Mouse (Mus musculus): ENCODE measurements around the gene Gfra4. TPM values are rescaled to one million over a fixed set of nuclear protein-coding genes. Genes with fewer than 3 reads are reported as not detected.

Gene Gfra4
- polyA plus RNA-seq, 1 experiment from 2014 or later: 1.4 TPM

DNA sequence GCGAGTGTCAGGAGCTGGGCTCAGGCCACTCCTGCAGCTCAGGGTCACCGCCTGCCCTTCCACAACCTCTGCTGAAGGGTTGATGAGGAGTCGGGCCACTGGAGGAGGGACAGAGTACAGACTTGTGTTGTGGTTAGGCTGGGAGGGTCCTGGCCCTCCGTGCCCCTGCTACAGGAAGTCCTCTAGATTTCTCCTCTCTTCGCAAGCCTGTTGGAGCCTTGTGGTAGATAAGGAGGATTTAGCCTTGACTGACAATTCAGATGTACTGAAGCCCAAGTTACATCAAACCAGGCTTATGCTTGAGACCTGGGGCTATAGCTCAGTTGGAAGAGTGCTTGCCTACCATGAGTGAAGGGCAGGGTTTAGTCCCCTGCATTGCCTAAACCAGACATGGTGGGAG, 37.6 kb upstream of the Gfra4 start:
- H3K27ac ChIP-seq (ENCODE audit: low read length): no peak overlapping the region
- TF ChIP-seq CTCF (IDR thresholded peaks at IDR 0.05) (no peak), EP300 (IDR thresholded peaks at IDR 0.05) (no peak)
- H3K9ac ChIP-seq (replicated peaks; ENCODE audit: low read depth): no peak overlapping the region
- no peak overlapping the region for H3K4me3 ChIP-seq (ENCODE audit: low read depth, low read length)
- DNase-seq (ENCODE audit: low spot score): no peak
- no peaks in the 10 kb centered on the region for H3K4me1 ChIP-seq (ENCODE audit: insufficient read depth, low read depth, low read length)
- 53% methylated on average over 5 of the region's 5 CpGs for WGBS
- no peaks in the 10 kb centered on the region for H3K36me3 ChIP-seq (ENCODE audit: insufficient read depth, low read length)
- H3K27me3 ChIP-seq (replicated peaks; ENCODE audit: insufficient read depth, low read length): no peaks in the 10 kb centered on the region
- H3K9me3 ChIP-seq (ENCODE audit: low read length): no peaks in the 10 kb centered on the region
- ATAC-seq: no peak
- H3K4me2 ChIP-seq (replicated peaks; ENCODE audit: low read depth, low read length): no peak overlapping the region

DNA sequence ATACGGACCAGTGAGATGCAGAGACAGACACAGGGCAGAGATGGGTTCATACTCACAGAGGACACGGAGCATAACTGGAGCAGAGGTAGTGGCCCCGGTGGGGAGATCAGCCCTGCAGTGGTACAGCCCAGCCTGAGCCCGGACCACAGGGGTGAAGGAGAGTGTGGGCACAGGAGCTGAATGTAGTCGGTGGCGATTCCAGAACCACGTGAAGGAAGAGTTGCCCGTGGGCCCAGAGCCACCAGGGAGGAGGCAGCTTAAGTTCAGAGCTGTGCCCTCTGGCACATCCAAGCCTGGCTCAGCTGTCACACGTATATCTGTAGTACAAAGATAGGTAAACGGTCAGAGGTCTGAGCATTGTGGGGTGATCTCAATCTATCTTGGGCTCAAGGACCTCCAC, 29.6 kb upstream of the Gfra4 start:
- no peak for TF ChIP-seq EP300 (IDR thresholded peaks at IDR 0.05)
- WGBS: 82% methylated on average over 10 of the region's 10 CpGs
- H3K4me3 ChIP-seq (ENCODE audit: low read depth, low read length): no peak overlapping the region

DNA sequence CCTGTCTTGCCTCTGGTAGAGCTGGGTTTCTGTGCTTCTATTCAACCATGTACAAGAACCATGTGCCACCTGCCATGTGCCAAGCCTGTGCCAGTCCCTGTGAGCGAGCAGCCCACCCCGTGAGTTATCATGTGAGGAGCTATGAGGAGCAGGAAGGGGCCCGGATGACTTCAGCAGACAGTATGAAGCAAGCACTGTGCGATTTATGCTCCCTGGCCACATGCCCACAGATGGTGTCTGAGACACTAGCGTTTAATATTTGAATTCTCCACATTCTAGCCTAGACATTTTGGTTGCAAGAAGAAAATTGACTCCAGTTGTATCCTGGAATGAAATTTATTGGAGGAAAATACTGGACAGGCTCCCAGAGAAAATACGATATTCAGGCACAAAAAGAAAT, 24.6 kb upstream of the Gfra4 start:
- no peaks in the 10 kb centered on the region for H3K9me3 ChIP-seq (ENCODE audit: low read length)
- ATAC-seq: no peak
- H3K4me3 ChIP-seq (ENCODE audit: low read depth, low read length): no peak overlapping the region
- H3K9ac ChIP-seq (replicated peaks; ENCODE audit: low read depth): no peak overlapping the region
- no peaks in the 10 kb centered on the region for H3K36me3 ChIP-seq (ENCODE audit: insufficient read depth, low read length)
- no peak overlapping the region for H3K4me2 ChIP-seq (replicated peaks; ENCODE audit: low read depth, low read length)
- H3K27me3 ChIP-seq (replicated peaks; ENCODE audit: insufficient read depth, low read length): 0 out of 2 replicates have a peak, but pooled peaks cover 1% of the 10 kb centered on the region
- WGBS: 45% methylated on average over 6 of the region's 6 CpGs
- peak; percentile 30 for DNase-seq (ENCODE audit: low spot score)
- no peak overlapping the region for H3K27ac ChIP-seq (ENCODE audit: low read length)
- H3K4me1 ChIP-seq (ENCODE audit: insufficient read depth, low read depth, low read length): peaks cover 4% of the 10 kb centered on the region; the same call in 1 of the 2 replicates
- TF ChIP-seq CTCF (IDR thresholded peaks at IDR 0.05) (no peak), EP300 (IDR thresholded peaks at IDR 0.05) (no peak)

More for the DNA sequence above, 29.6 kb upstream of the Gfra4 start:
- H3K4me1 ChIP-seq (ENCODE audit: insufficient read depth, low read depth, low read length): no peaks in the 10 kb centered on the region
- no peak overlapping the region for H3K27ac ChIP-seq (ENCODE audit: low read length)
- ATAC-seq (no peak), DNase-seq (ENCODE audit: low spot score) (no peak)
- H3K27me3 ChIP-seq (replicated peaks; ENCODE audit: insufficient read depth, low read length): no peaks in the 10 kb centered on the region
- H3K36me3 ChIP-seq (ENCODE audit: insufficient read depth, low read length): no peaks in the 10 kb centered on the region
- H3K4me2 ChIP-seq (replicated peaks; ENCODE audit: low read depth, low read length): no peak overlapping the region
- no peak overlapping the region for H3K9ac ChIP-seq (replicated peaks; ENCODE audit: low read depth)
- no peaks in the 10 kb centered on the region for H3K9me3 ChIP-seq (ENCODE audit: low read length)

DNA sequence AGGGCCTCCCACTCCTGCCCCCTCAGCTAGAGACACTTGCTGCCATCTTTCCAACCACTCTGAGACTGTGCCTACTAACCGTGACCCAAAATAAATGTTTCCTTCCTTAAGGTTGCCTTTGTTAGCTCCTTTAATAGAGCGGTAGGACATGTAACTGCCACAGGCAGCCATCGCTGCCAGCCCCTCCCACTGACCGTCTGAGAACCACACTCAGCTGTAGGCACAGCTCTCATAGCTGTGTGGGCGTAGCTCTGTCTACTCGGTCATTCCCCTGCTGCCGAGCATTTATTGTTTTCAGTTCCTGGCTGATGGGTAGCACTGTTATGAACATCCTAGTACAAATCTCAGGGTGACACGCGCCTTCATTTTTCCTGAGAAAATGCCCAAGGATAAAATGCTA, 23.5 kb upstream of the Gfra4 start:
- H3K4me3 ChIP-seq (ENCODE audit: low read depth, low read length): no peak overlapping the region
- H3K4me2 ChIP-seq (replicated peaks; ENCODE audit: low read depth, low read length): no peak overlapping the region
- WGBS: 55% methylated on average over 9 of the region's 9 CpGs
- H3K27me3 ChIP-seq (replicated peaks; ENCODE audit: insufficient read depth, low read length): 0 out of 2 replicates have a peak, but pooled peaks cover 3% of the 10 kb centered on the region
- H3K27ac ChIP-seq (ENCODE audit: low read length): no peak overlapping the region
- no peak for DNase-seq (ENCODE audit: low spot score)
- ATAC-seq: no peak
- no peak overlapping the region for H3K9ac ChIP-seq (replicated peaks; ENCODE audit: low read depth)
- no peaks in the 10 kb centered on the region for H3K9me3 ChIP-seq (ENCODE audit: low read length)
- TF ChIP-seq EP300 (IDR thresholded peaks at IDR 0.05) (no peak), CTCF (IDR thresholded peaks at IDR 0.05) (no peak)
- H3K4me1 ChIP-seq (ENCODE audit: insufficient read depth, low read depth, low read length): peaks cover 4% of the 10 kb centered on the region; the same call in 1 of the 2 replicates
- H3K36me3 ChIP-seq (ENCODE audit: insufficient read depth, low read length): no peaks in the 10 kb centered on the region

DNA sequence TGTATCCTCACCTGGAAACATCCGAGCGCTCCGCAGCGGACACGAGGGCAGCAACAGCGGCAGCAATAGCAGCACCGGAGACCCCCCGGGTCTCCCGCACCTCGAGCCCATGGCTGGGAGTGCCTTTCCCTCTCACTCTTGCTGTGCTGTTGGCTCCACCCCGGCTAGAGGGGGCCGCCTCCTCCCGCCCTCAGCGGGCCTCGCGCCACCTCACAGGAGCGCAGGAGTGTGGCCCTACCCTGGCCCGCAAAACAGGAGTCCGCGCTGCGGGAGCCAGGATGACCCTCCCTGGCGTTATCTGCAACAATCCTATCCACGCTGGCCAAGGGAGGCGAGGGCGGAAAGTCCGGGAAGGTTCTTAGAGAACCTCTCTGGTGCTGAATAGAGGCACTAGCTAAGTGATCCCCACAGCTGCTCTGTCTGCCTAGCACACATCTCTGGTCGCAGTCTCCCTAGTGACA, 20.5 kb upstream of the Gfra4 start, which contains the start of gene Adam33:
Adam33 (minus strand) TSS at position 411 of the 461 bp plus-strand sequence.
- no peaks in the 10 kb centered on the region for H3K9me3 ChIP-seq (ENCODE audit: low read length)
- H3K27ac ChIP-seq (ENCODE audit: low read length): no peak within 1 kb of the TSS
- no peaks in the 10 kb centered on the region for H3K36me3 ChIP-seq (ENCODE audit: insufficient read depth, low read length)
- 4% methylated on average over 22 of the region's 27 CpGs for WGBS
- 0 out of 2 replicates have a peak, but pooled peaks cover 3% of the 10 kb centered on the region for H3K27me3 ChIP-seq (replicated peaks; ENCODE audit: insufficient read depth, low read length)
- H3K4me1 ChIP-seq (ENCODE audit: insufficient read depth, low read depth, low read length): peaks cover 4% of the 10 kb centered on the region; the same call in 1 of the 2 replicates
- peak within 1 kb of the TSS; percentile 54 for H3K4me2 ChIP-seq (replicated peaks; ENCODE audit: low read depth, low read length)
- peak within 1 kb of the TSS; percentile 16; the same call in 1 of the 2 replicates for H3K4me3 ChIP-seq (ENCODE audit: low read depth, low read length)
- DNase-seq (ENCODE audit: low spot score) (no peak), ATAC-seq (peak; percentile 55; the same call in 1 of the 2 replicates)
- no peak within 1 kb of the TSS for H3K9ac ChIP-seq (replicated peaks; ENCODE audit: low read depth)
- TF ChIP-seq CTCF (IDR thresholded peaks at IDR 0.05) (no peak), EP300 (IDR thresholded peaks at IDR 0.05) (no peak)

DNA sequence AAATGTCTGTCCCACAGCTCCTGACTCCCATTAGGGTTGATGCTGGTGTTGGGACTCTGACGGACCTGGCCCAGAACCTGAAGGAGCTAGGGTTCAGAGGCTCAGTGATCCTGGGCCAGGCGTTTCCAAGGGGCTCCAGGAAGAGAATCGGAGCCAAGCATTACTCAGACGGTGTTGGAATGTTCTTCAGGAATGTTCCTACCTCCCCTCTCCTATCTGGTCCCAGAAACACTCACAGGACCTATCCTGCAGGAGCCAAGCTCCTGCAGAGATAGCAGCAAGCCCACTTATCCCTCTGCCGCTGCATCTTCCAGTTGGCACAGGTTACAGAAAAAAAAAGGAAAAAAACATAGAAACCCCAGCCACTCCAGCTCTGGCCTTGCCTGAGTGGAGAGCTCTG, 18.7 kb upstream of the Gfra4 start:
- no peak for TF ChIP-seq CTCF (IDR thresholded peaks at IDR 0.05)
- TF ChIP-seq EP300 (IDR thresholded peaks at IDR 0.05): no peak
- no peak overlapping the region for H3K4me3 ChIP-seq (ENCODE audit: low read depth, low read length)
- 31% methylated on average over 5 of the region's 5 CpGs for WGBS
- no peaks in the 10 kb centered on the region for H3K36me3 ChIP-seq (ENCODE audit: insufficient read depth, low read length)
- H3K4me1 ChIP-seq (ENCODE audit: insufficient read depth, low read depth, low read length): peaks cover 4% of the 10 kb centered on the region; the same call in 1 of the 2 replicates
- H3K9me3 ChIP-seq (ENCODE audit: low read length): no peaks in the 10 kb centered on the region
- ATAC-seq: no peak
- H3K4me2 ChIP-seq (replicated peaks; ENCODE audit: low read depth, low read length): no peak overlapping the region
- 0 out of 2 replicates have a peak, but pooled peaks cover 3% of the 10 kb centered on the region for H3K27me3 ChIP-seq (replicated peaks; ENCODE audit: insufficient read depth, low read length)
- no peak overlapping the region for H3K27ac ChIP-seq (ENCODE audit: low read length)
- no peak overlapping the region for H3K9ac ChIP-seq (replicated peaks; ENCODE audit: low read depth)
- no peak for DNase-seq (ENCODE audit: low spot score)

Data from lung, postnatal 0 days (tissue).